Comparison of ENCODE assay signal across 12 mouse cellular contexts in genomic region chr2:117999641-118000040, GRCm38 (mm10).
"Had no signal": no experiment of that assay in that cellular context is flagged by ENCODE, and none has a peak within 500 bp of the region (broad histone marks: within the 10 kb centered on the region; RNA-seq: fewer than 3 reads in every experiment).

No protein-coding gene starts in this region.

- H3K4me2 ChIP-seq: liver, embryonic 13.5 days; neural tube, embryonic 15.5 days had no signal

- H3K27me3 ChIP-seq: liver, embryonic 13.5 days; neural tube, embryonic 15.5 days had no signal

- H3K9ac ChIP-seq: liver, embryonic 13.5 days; liver, postnatal 0 days; neural tube, embryonic 15.5 days had no signal

- H3K36me3 ChIP-seq: liver, embryonic 13.5 days; neural tube, embryonic 15.5 days had no signal

- H3K4me1 ChIP-seq: liver, embryonic 13.5 days; neural tube, embryonic 15.5 days had no signal

- H3K27ac ChIP-seq: kidney, postnatal 0 days; liver, embryonic 13.5 days; neural tube, embryonic 15.5 days; stomach, postnatal 0 days had no signal

- H3K9me3 ChIP-seq: liver, embryonic 13.5 days; neural tube, embryonic 15.5 days had no signal

- ATAC-seq: liver, postnatal 0 days had no signal

- DNase-seq: kidney, adult 8-10 months; kidney, postnatal 36 days; layer of hippocampus, adult 9-11 months; liver; liver, embryonic 13.5 days; liver, postnatal 0 days; right cerebral cortex, adult 18-20 months; right cerebral cortex, postnatal 25 days; thymus, postnatal 4 days had no signal

- H3K4me3 ChIP-seq: liver, embryonic 13.5 days; neural tube, embryonic 15.5 days had no signal
